Mouse (Mus musculus) MEL (cell line): Measurements from ENCODE around the gene Slc16a6. TPM values are rescaled to one million over a fixed set of nuclear protein-coding genes. Genes with fewer than 3 reads are reported as not detected.

Experiments
- DNase-seq: peaks from one replicate; pipeline ENCODE4 v3.0.0; 2011; ENCODE audit warnings: low read depth, low spot score
- H3K27ac ChIP-seq: 2 replicates; pipeline ENCODE4 v1.5.1; 2012; ENCODE audit warnings: low read depth, mild to moderate bottlenecking, control low read depth, low read length, moderate library complexity; ENCODE audit not compliant: control insufficient read depth
- H3K27me3 ChIP-seq, 2 experiments: fragments of 150-350 bp in 1 of 2; sonication (generic) in 1 of 2; 2 replicates each; pipeline ENCODE4 v1.6.1; 2012; ENCODE audit warnings: low read length in 2 of 2, mild to moderate bottlenecking in 2 of 2, improper control_type of control experiment in 1 of 2, moderate library complexity in 1 of 2; ENCODE audit not compliant: insufficient read depth in 2 of 2, control insufficient read depth in 1 of 2
- H3K36me3 ChIP-seq, 2 experiments: 2 replicates each; pipeline ENCODE4 v1.6.1; 2012 to 2014; ENCODE audit warnings: low read length in 2 of 2, improper control_type of control experiment in 1 of 2, inconsistent platforms in 1 of 2, mild to moderate bottlenecking in 1 of 2; ENCODE audit not compliant: insufficient read depth in 2 of 2, control insufficient read depth in 1 of 2
- H3K4me1 ChIP-seq, 2 experiments: fragments of 150-350 bp in 1 of 2; sonication (generic) in 1 of 2; 2 replicates each; pipeline ENCODE4 v1.6.1; 2012; ENCODE audit warnings: low read length in 2 of 2, improper control_type of control experiment in 1 of 2, mild to moderate bottlenecking in 1 of 2; ENCODE audit not compliant: insufficient read depth in 2 of 2, control insufficient read depth in 1 of 2
- H3K4me3 ChIP-seq, 2 experiments: fragments of 150-350 bp in 1 of 2; sonication (generic) in 1 of 2; 2 replicates each; pipeline ENCODE4 v1.5.1; 2012; ENCODE audit warnings: low read depth in 2 of 2, low read length in 2 of 2, mild to moderate bottlenecking in 2 of 2, moderate library complexity in 2 of 2, control low read depth in 1 of 2, improper control_type of control experiment in 1 of 2; ENCODE audit not compliant: control insufficient read depth in 1 of 2, insufficient read depth in 1 of 2
- H3K79me2 ChIP-seq: 2 replicates; pipeline ENCODE4 v1.6.1; 2012; ENCODE audit warnings: mild to moderate bottlenecking, low read length, moderate library complexity; ENCODE audit not compliant: control insufficient read depth, poor library complexity, insufficient read depth
- H3K9ac ChIP-seq: 2 replicates; pipeline ENCODE4 v1.6.1; 2012; ENCODE audit warnings: low read depth, mild to moderate bottlenecking, control low read depth, low read length, moderate library complexity; ENCODE audit not compliant: control insufficient read depth, poor library complexity, severe bottlenecking
- H3K9me3 ChIP-seq: fragments of 150-350 bp; sonication (generic); replicated peaks from 2 replicates; pipeline ENCODE4 v1.6.1; 2012; ENCODE audit warnings: mild to moderate bottlenecking, low read length, improper control_type of control experiment, moderate library complexity; ENCODE audit not compliant: insufficient read depth
- CHD1 ChIP-seq: IDR thresholded peaks from 2 replicates; pipeline ENCODE4 v1.6.1; 2012; ENCODE audit warnings: low read depth, mild to moderate bottlenecking, inconsistent platforms, low read length, improper control_type of control experiment
- CTCF ChIP-seq, 3 experiments: IDR thresholded peaks in 2 of 3; conservative IDR thresholded peaks in 1 of 3; 2 replicates each; pipeline ENCODE4 v1.5.1; 2011 to 2012; ENCODE audit warnings: low read length in 3 of 3, low read depth in 2 of 3, mild to moderate bottlenecking in 2 of 3, improper control_type of control experiment in 1 of 3, inconsistent platforms in 1 of 3, mixed read lengths in 1 of 3, moderate library complexity in 1 of 3; ENCODE audit not compliant: control insufficient read depth in 1 of 3, insufficient read depth in 1 of 3, poor library complexity in 1 of 3, severe bottlenecking in 1 of 3
- ELF1 ChIP-seq: IDR thresholded peaks from 2 replicates; pipeline ENCODE4 v1.6.1; 2014; ENCODE audit warnings: low read depth, mild to moderate bottlenecking, inconsistent platforms, low read length, improper control_type of control experiment, moderate library complexity
- ETS1 ChIP-seq: IDR thresholded peaks from 2 replicates; pipeline ENCODE4 v1.6.1; 2012; ENCODE audit warnings: low read depth, mild to moderate bottlenecking, inconsistent platforms, low read length, improper control_type of control experiment, moderate library complexity
- GABPA ChIP-seq: IDR thresholded peaks from 2 replicates; pipeline ENCODE4 v1.6.1; 2012; ENCODE audit warnings: low read depth, mild to moderate bottlenecking, inconsistent platforms, low read length, improper control_type of control experiment, moderate library complexity
- KAT2A ChIP-seq: conservative IDR thresholded peaks from 2 replicates; pipeline ENCODE4 v1.6.1; 2012; ENCODE audit warnings: low read depth, low read length, improper control_type of control experiment, inconsistent platforms
- MAFK ChIP-seq: IDR thresholded peaks from 2 replicates; pipeline ENCODE4 v1.6.1; 2011; ENCODE audit warnings: low read depth, mild to moderate bottlenecking, low read length, improper control_type of control experiment, borderline replicate concordance
- MAX ChIP-seq: IDR thresholded peaks from 2 replicates; pipeline ENCODE4 v1.6.1; 2011; ENCODE audit warnings: low read length, improper control_type of control experiment
- MAZ ChIP-seq: IDR thresholded peaks from 2 replicates; pipeline ENCODE4 v1.6.1; 2012; ENCODE audit warnings: low read depth, mild to moderate bottlenecking, inconsistent platforms, low read length, improper control_type of control experiment
- MYB ChIP-seq: IDR thresholded peaks from 2 replicates; pipeline ENCODE4 v1.6.1; 2011; ENCODE audit warnings: mild to moderate bottlenecking, low read depth, low read length, improper control_type of control experiment
- NELFE ChIP-seq: IDR thresholded peaks from 2 replicates; pipeline ENCODE4 v1.6.1; 2011; ENCODE audit warnings: low read depth, low read length, improper control_type of control experiment
- NRF1 ChIP-seq: IDR thresholded peaks from 2 replicates; pipeline ENCODE4 v1.6.1; 2014; ENCODE audit warnings: low read depth, mild to moderate bottlenecking, inconsistent platforms, low read length, improper control_type of control experiment, moderate library complexity; ENCODE audit not compliant: poor library complexity, insufficient read depth, severe bottlenecking
- POLR2A ChIP-seq, 2 experiments: IDR thresholded peaks; 2 replicates each; pipeline ENCODE4 v1.6.1; 2011 to 2012; ENCODE audit warnings: low read length in 2 of 2, mild to moderate bottlenecking in 2 of 2, control low read depth in 1 of 2, improper control_type of control experiment in 1 of 2, low read depth in 1 of 2, moderate library complexity in 1 of 2; ENCODE audit not compliant: control insufficient read depth in 1 of 2, insufficient read depth in 1 of 2, poor library complexity in 1 of 2
- POLR2AphosphoS5 ChIP-seq: IDR thresholded peaks from 2 replicates; pipeline ENCODE4 v1.6.1; 2012; ENCODE audit warnings: low read depth, borderline replicate concordance, mild to moderate bottlenecking, inconsistent platforms, low read length, moderate library complexity, mixed read lengths
- RAD21 ChIP-seq: IDR thresholded peaks from 2 replicates; pipeline ENCODE4 v1.6.1; 2011; ENCODE audit warnings: mild to moderate bottlenecking, low read depth, low read length, improper control_type of control experiment
- SMC3 ChIP-seq: IDR thresholded peaks from 2 replicates; pipeline ENCODE4 v1.6.1; 2011; ENCODE audit warnings: low read depth, low read length, improper control_type of control experiment
- TBP ChIP-seq: IDR thresholded peaks from 2 replicates; pipeline ENCODE4 v1.8.0; 2011; ENCODE audit warnings: low read depth, low read length, improper control_type of control experiment
- UBTF ChIP-seq: IDR thresholded peaks from 2 replicates; pipeline ENCODE4 v1.6.1; 2012; ENCODE audit warnings: low read depth, mild to moderate bottlenecking, inconsistent platforms, low read length, improper control_type of control experiment, moderate library complexity, borderline replicate concordance; ENCODE audit not compliant: insufficient read depth
- ZC3H11A ChIP-seq: IDR thresholded peaks from 2 replicates; pipeline ENCODE4 v1.6.1; 2012; ENCODE audit warnings: low read depth, mild to moderate bottlenecking, inconsistent platforms, low read length, improper control_type of control experiment
- ZNF384 ChIP-seq: IDR thresholded peaks from 2 replicates; pipeline ENCODE4 v1.6.1; 2012; ENCODE audit warnings: low read depth, mild to moderate bottlenecking, inconsistent platforms, low read length, improper control_type of control experiment
- polyA plus RNA-seq, 2 experiments: library from polyadenylated mRNA; stranded (reverse) in 1 of 2; unstranded in 1 of 2; fragments of >175 nt in 1 of 2; fragments of >200 nt in 1 of 2; gene quantifications; 2 replicates each; pipeline versions ENCODE4 v1.2.1 to v1.2.4; 2012; ENCODE audit warnings: low replicate concordance in 2 of 2, low read depth in 1 of 2; ENCODE audit not compliant: insufficient read length in 2 of 2, insufficient read depth in 1 of 2, missing spikeins in 1 of 2
- total RNA-seq: library from RNA; depleted of rRNA; stranded (reverse); fragments of 300-350 nt; gene quantifications from 2 replicates; pipeline ENCODE4 v1.2.3, GENCODE M21; 2012

Slc16a6 gene
- total and polyA plus RNA-seq, 3 experiments = 34.0 to 41.6 TPM; not detected in 1

- TF ChIP-seq TBP = peak; percentile 67
- TF ChIP-seq POLR2AphosphoS5 = no peak
- peak; percentile 52; the same call in 1 of the 2 replicates for TF ChIP-seq KAT2A
- no peak for TF ChIP-seq UBTF
- peak; percentile 67 for TF ChIP-seq NELFE
- TF ChIP-seq MAFK = no peak
- peak; percentile 62; the same call in 1 of the 2 replicates for TF ChIP-seq ETS1
- peak; percentile 97; the same call in 1 of the 2 replicates for TF ChIP-seq MAZ
- peak; percentile 75 for TF ChIP-seq MYB
- peak; percentile 54 for TF ChIP-seq MAX
- peak; percentile 61 for TF ChIP-seq ELF1
These were observed 47.8 kb downstream of the Slc16a6 start, which contains the start of gene Amz2 (continued) for GRCm38 (mm10) chr11:109425392-109426271.

GRCm38 (mm10) chr11:109423294-109423693, 50.1 kb downstream of the Slc16a6 start:
- H3K9ac ChIP-seq = no peak overlapping the region
- no peak overlapping the region for H3K4me3 ChIP-seq
- peaks cover 5% of the 10 kb centered on the region; the same call in 1 of the 2 replicates for H3K79me2 ChIP-seq
- TF ChIP-seq POLR2A (IDR thresholded peaks at IDR 0.05; ENCODE audit: control insufficient read depth in 1 of 2, insufficient read depth in 1 of 2, low read depth in 1 of 2, low read length in 2 of 2, poor library complexity in 1 of 2) (no peak), CHD1 (no peak)
- peaks cover 8 to 18% of the 10 kb centered on the region in 2 experiments for H3K4me1 ChIP-seq
- H3K36me3 ChIP-seq = peaks cover 2 to 10% of the 10 kb centered on the region in 2 experiments; a peak in 3 of 4 replicates
- H3K27ac ChIP-seq = no peak overlapping the region
- H3K9me3 ChIP-seq = no peaks in the 10 kb centered on the region
- no peaks in the 10 kb centered on the region for H3K27me3 ChIP-seq
- no peak for DNase-seq

GRCm38 (mm10) chr11:109422263-109422662, 51.1 kb downstream of the Slc16a6 start:
- Histone ChIP-seq H3K4me3 (no peak overlapping the region), H3K27me3 (no peaks in the 10 kb centered on the region), H3K4me1 (peaks cover 8 to 18% of the 10 kb centered on the region in 2 experiments), H3K27ac (no peak overlapping the region), H3K9ac (no peak overlapping the region), H3K79me2 (peaks cover 5% of the 10 kb centered on the region; the same call in 1 of the 2 replicates), H3K9me3 (no peaks in the 10 kb centered on the region), H3K36me3 (peaks cover 0 to 10% of the 10 kb centered on the region in 2 experiments; a peak in 2 of 4 replicates)
- DNase-seq = peak; percentile 49
- TF ChIP-seq GABPA = no peak
- TF ChIP-seq SMC3 = peak; percentile 28
- no peak for TF ChIP-seq UBTF
- no peak for TF ChIP-seq POLR2AphosphoS5
- TF ChIP-seq CTCF (IDR thresholded peaks at IDR 0.05 in 2 of 3, conservative IDR thresholded peaks at IDR 0.05 in 1 of 3; ENCODE audit: control insufficient read depth in 1 of 3, insufficient read depth in 1 of 3, low read depth in 2 of 3, low read length in 3 of 3, poor library complexity in 1 of 3, severe bottlenecking in 1 of 3) = peak; percentile 34 to 53 (median 40)
- peak; percentile 26 for TF ChIP-seq RAD21
- TF ChIP-seq MAFK = no peak
- TF ChIP-seq ZC3H11A = peak; percentile 19; the same call in 1 of the 2 replicates
- TF ChIP-seq NRF1 = no peak
- TF ChIP-seq ZNF384 = peak; percentile 78
